In the genomic region with DNA sequence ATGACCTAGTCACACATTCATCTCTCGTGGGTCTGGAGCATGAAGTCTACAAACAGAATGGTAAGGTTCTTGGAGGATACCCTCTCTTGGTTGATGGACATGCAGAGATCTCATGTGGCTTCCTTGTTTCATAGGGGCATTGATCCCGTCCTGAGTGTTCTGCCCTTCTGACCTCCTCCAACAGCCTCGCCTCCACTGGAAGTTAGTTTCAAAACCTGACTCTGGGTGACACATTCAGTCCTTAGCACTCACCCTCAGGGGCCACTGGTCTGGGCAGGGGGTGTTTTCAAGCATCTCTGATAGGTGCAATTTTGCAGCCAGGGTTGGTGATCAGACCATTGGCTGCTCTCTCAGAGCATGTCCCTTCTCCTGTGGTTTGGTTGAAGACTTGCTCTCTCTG, we compare ENCODE assay signal across 25 mouse cellular contexts. TPM values are rescaled to one million over a fixed set of nuclear protein-coding genes. Genes with fewer than 3 reads are reported as not detected.
DNase-seq lines count a peak whose midpoint lies in the region; ATAC-seq and TF ChIP-seq lines count a peak whose summit lies in the region.
"Had no signal": no experiment of that assay in that cellular context is flagged by ENCODE, and none has a peak within 500 bp of the region (broad histone marks: within the 10 kb centered on the region; RNA-seq: fewer than 3 reads in every experiment).

No protein-coding gene starts in this region.

- no peak for TF ChIP-seq EP300 in lung, postnatal 0 days (IDR thresholded peaks at IDR 0.05)

- H3K9me3 ChIP-seq in heart, embryonic 10.5 days: no peaks in the 10 kb centered on the region
- H3K9me3 ChIP-seq in lung, embryonic 16.5 days (ENCODE audit: control insufficient read depth, low read length): no peaks in the 10 kb centered on the region
- no peaks in the 10 kb centered on the region for H3K9me3 ChIP-seq in lung, postnatal 0 days (ENCODE audit: low read length)
- no peaks in the 10 kb centered on the region for H3K9me3 ChIP-seq in midbrain, embryonic 11.5 days (ENCODE audit: control insufficient read depth, low read length)
- H3K9me3 ChIP-seq in midbrain, embryonic 13.5 days: no peaks in the 10 kb centered on the region
- H3K9me3 ChIP-seq: embryonic facial prominence, embryonic 10.5 days; embryonic facial prominence, embryonic 12.5 days; forebrain, embryonic 13.5 days; forebrain, embryonic 15.5 days; G1E had no signal

- no peak overlapping the region for H3K9ac ChIP-seq in lung, embryonic 16.5 days (ENCODE audit: low read length)
- no peak overlapping the region for H3K9ac ChIP-seq in lung, postnatal 0 days (replicated peaks; ENCODE audit: low read depth)
- no peak overlapping the region for H3K9ac ChIP-seq in midbrain, embryonic 11.5 days (ENCODE audit: low read length)
- H3K9ac ChIP-seq in midbrain, embryonic 13.5 days (replicated peaks): no peak overlapping the region
- H3K9ac ChIP-seq: embryonic facial prominence, embryonic 12.5 days; forebrain, embryonic 13.5 days; forebrain, embryonic 15.5 days had no signal

- no peak for TF ChIP-seq CTCF in lung, postnatal 0 days (IDR thresholded peaks at IDR 0.05)

- no peaks in the 10 kb centered on the region for H3K4me1 ChIP-seq in heart, embryonic 10.5 days
- no peaks in the 10 kb centered on the region for H3K4me1 ChIP-seq in lung, embryonic 16.5 days (replicated peaks; ENCODE audit: control insufficient read depth, insufficient read depth, low read length)
- H3K4me1 ChIP-seq in lung, postnatal 0 days (ENCODE audit: insufficient read depth, low read depth, low read length): no peaks in the 10 kb centered on the region
- H3K4me1 ChIP-seq in midbrain, embryonic 11.5 days (ENCODE audit: control insufficient read depth, insufficient read depth, low read length): no peaks in the 10 kb centered on the region
- H3K4me1 ChIP-seq in midbrain, embryonic 13.5 days (replicated peaks): no peaks in the 10 kb centered on the region
- H3K4me1 ChIP-seq: embryonic facial prominence, embryonic 12.5 days; forebrain, embryonic 13.5 days; forebrain, embryonic 15.5 days had no signal

- no peaks in the 10 kb centered on the region for H3K36me3 ChIP-seq in heart, embryonic 10.5 days
- H3K36me3 ChIP-seq in lung, embryonic 16.5 days (ENCODE audit: control insufficient read depth, insufficient read depth, low read length): no peaks in the 10 kb centered on the region
- no peaks in the 10 kb centered on the region for H3K36me3 ChIP-seq in lung, postnatal 0 days (ENCODE audit: insufficient read depth, low read length)
- H3K36me3 ChIP-seq in midbrain, embryonic 11.5 days (ENCODE audit: control insufficient read depth, insufficient read depth, low read length): no peaks in the 10 kb centered on the region
- H3K36me3 ChIP-seq in midbrain, embryonic 13.5 days: no peaks in the 10 kb centered on the region
- H3K36me3 ChIP-seq: embryonic facial prominence, embryonic 10.5 days; embryonic facial prominence, embryonic 12.5 days; forebrain, embryonic 15.5 days; G1E had no signal

- WGBS in heart, embryonic 10.5 days: 84% methylated on average over 3 of the region's 3 CpGs
- 53% methylated on average over 3 of the region's 3 CpGs for WGBS in lung, embryonic 16.5 days
- 62% methylated on average over 3 of the region's 3 CpGs for WGBS in lung, postnatal 0 days
- WGBS in midbrain, embryonic 11.5 days: 73% methylated on average over 3 of the region's 3 CpGs
- 79% methylated on average over 3 of the region's 3 CpGs for WGBS in midbrain, embryonic 13.5 days

- no peak overlapping the region for H3K4me2 ChIP-seq in lung, embryonic 16.5 days (ENCODE audit: low read depth, low read length)
- no peak overlapping the region for H3K4me2 ChIP-seq in lung, postnatal 0 days (replicated peaks; ENCODE audit: low read depth, low read length)
- no peak overlapping the region for H3K4me2 ChIP-seq in midbrain, embryonic 11.5 days
- no peak overlapping the region for H3K4me2 ChIP-seq in midbrain, embryonic 13.5 days (replicated peaks)
- H3K4me2 ChIP-seq: embryonic facial prominence, embryonic 12.5 days; forebrain, embryonic 13.5 days; forebrain, embryonic 15.5 days had no signal

- H3K27me3 ChIP-seq in heart, embryonic 10.5 days (ENCODE audit: insufficient read depth, poor library complexity, severe bottlenecking): peaks cover 32% of the 10 kb centered on the region
- H3K27me3 ChIP-seq in lung, embryonic 16.5 days (ENCODE audit: control insufficient read depth, insufficient read depth, low read depth, low read length): no peaks in the 10 kb centered on the region
- H3K27me3 ChIP-seq in lung, postnatal 0 days (replicated peaks; ENCODE audit: insufficient read depth, low read length): no peaks in the 10 kb centered on the region
- H3K27me3 ChIP-seq in midbrain, embryonic 11.5 days (ENCODE audit: control insufficient read depth, insufficient read depth, low read length): 0 out of 2 replicates have a peak, but pooled peaks cover 2% of the 10 kb centered on the region
- peaks cover 27% of the 10 kb centered on the region for H3K27me3 ChIP-seq in midbrain, embryonic 13.5 days
- H3K27me3 ChIP-seq: CH12.LX; embryonic facial prominence, embryonic 12.5 days; forebrain, embryonic 13.5 days; forebrain, embryonic 15.5 days; Patski had no signal

- ATAC-seq in lung, embryonic 16.5 days (ENCODE audit: low read depth): 0 out of 2 replicates have a peak, but pooled peaks have one; percentile 2
- no peak for ATAC-seq in lung, postnatal 0 days
- ATAC-seq in midbrain, embryonic 11.5 days (ENCODE audit: low FRiP score): no peak
- no peak for ATAC-seq in midbrain, embryonic 13.5 days

- no peak overlapping the region for H3K27ac ChIP-seq in heart, embryonic 10.5 days
- H3K27ac ChIP-seq in lung, embryonic 16.5 days (ENCODE audit: low read length): no peak overlapping the region
- no peak overlapping the region for H3K27ac ChIP-seq in lung, postnatal 0 days (ENCODE audit: low read length)
- H3K27ac ChIP-seq in midbrain, embryonic 11.5 days (ENCODE audit: low read depth, low read length): no peak overlapping the region
- H3K27ac ChIP-seq in midbrain, embryonic 13.5 days: no peak overlapping the region
- H3K27ac ChIP-seq: embryonic facial prominence, embryonic 10.5 days; embryonic facial prominence, embryonic 12.5 days; forebrain, embryonic 13.5 days; forebrain, embryonic 15.5 days had no signal

- no peak overlapping the region for H3K4me3 ChIP-seq in heart, embryonic 10.5 days
- no peak overlapping the region for H3K4me3 ChIP-seq in lung, embryonic 16.5 days (ENCODE audit: low read length)
- no peak overlapping the region for H3K4me3 ChIP-seq in lung, postnatal 0 days (ENCODE audit: low read depth, low read length)
- no peak overlapping the region for H3K4me3 ChIP-seq in midbrain, embryonic 11.5 days (ENCODE audit: low read depth, low read length)
- no peak overlapping the region for H3K4me3 ChIP-seq in midbrain, embryonic 13.5 days (replicated peaks)
- H3K4me3 ChIP-seq: embryonic facial prominence, embryonic 10.5 days; embryonic facial prominence, embryonic 12.5 days; forebrain, embryonic 13.5 days; forebrain, embryonic 15.5 days had no signal

- peak; percentile 81 for DNase-seq in heart, adult 11 months
- no peak for DNase-seq in heart, embryonic 10.5 days (ENCODE audit: low spot score)
- no peak for DNase-seq in lung, postnatal 0 days (ENCODE audit: low spot score)
- DNase-seq in midbrain, embryonic 11.5 days (ENCODE audit: low spot score, missing footprints): peak; percentile 33
- DNase-seq: adrenal gland, adult 8-10 months; adrenal gland, postnatal 14 days; adrenal gland, postnatal 36 days; B cell, adult 2 months; cerebellum, adult 2 months; cerebellum, adult 9-10 months; cerebellum, postnatal 10 days; cerebellum, postnatal 25 days had no signal

RNA-seq across cellular contexts. Expression of gene Kcnk18, which starts 19.6 kb away (rescaled TPM):
- not detected in 2 replicates for polyA plus RNA-seq in heart, embryonic 10.5 days (2016; fragmentation: Nextera tagmentation; extraction: Ambion mirVana)
- polyA plus RNA-seq in lung, embryonic 16.5 days (2015; fragmentation: Nextera tagmentation; extraction: Ambion mirVana): not detected in 2 replicates
- not detected in 2 replicates for polyA plus RNA-seq in lung, postnatal 0 days (2015; fragmentation: Nextera tagmentation; extraction: Ambion mirVana)
- not detected in 2 replicates for polyA plus RNA-seq in midbrain, embryonic 11.5 days (2014; fragmentation: Nextera tagmentation; extraction: Ambion mirVana)
- not detected in 2 replicates for polyA plus RNA-seq in midbrain, embryonic 13.5 days (2015; fragmentation: Nextera tagmentation; extraction: Ambion mirVana)
- polyA plus RNA-seq: activated CD4-positive, CD25-positive, alpha-beta regulatory T cell, adult 4 months; CD4-positive, CD25-positive, alpha-beta regulatory T cell, adult 4 months; cerebellum, adult 2 months; cortical plate, adult 2 months; embryonic facial prominence, embryonic 12.5 days; forebrain, embryonic 11.5 days; forebrain, embryonic 13.5 days; forebrain, embryonic 15.5 days; G1E; Patski had no signal

RNA-seq across cellular contexts. Expression of gene Slc18a2, which starts 22.1 kb away (rescaled TPM):
- 9.0 and 10.1 TPM in 2 replicates for polyA plus RNA-seq in heart, embryonic 10.5 days (2016; fragmentation: Nextera tagmentation; extraction: Ambion mirVana)
- 5.7 and 5.9 TPM in 2 replicates for polyA plus RNA-seq in lung, embryonic 16.5 days (2015; fragmentation: Nextera tagmentation; extraction: Ambion mirVana)
- 2.7 and 3.3 TPM in 2 replicates for polyA plus RNA-seq in lung, postnatal 0 days (2015; fragmentation: Nextera tagmentation; extraction: Ambion mirVana)
- 16.0 and 19.0 TPM in 2 replicates for polyA plus RNA-seq in midbrain, embryonic 11.5 days (2014; fragmentation: Nextera tagmentation; extraction: Ambion mirVana)
- polyA plus RNA-seq in midbrain, embryonic 13.5 days (2015; fragmentation: Nextera tagmentation; extraction: Ambion mirVana): 28.1 and 31.5 TPM in 2 replicates

Comparison
In these comparisons a context has a peak if more than half of its experiments do, and no peak if none do; other contexts are left out.
1. DNase-seq: peak in heart, adult 11 months (single experiment) and midbrain, embryonic 11.5 days (single experiment); none in heart, embryonic 10.5 days (single experiment) and lung, postnatal 0 days (single experiment).